Mouse (Mus musculus): ENCODE results near the gene Gopc.

GRCm38 (mm10) chr10:52331007-52331406, 50.9 kb downstream of the Gopc start:
- TF ChIP-seq USF1 (IDR thresholded peaks at IDR 0.05; ENCODE audit: low read depth), result no peak
- TF ChIP-seq SRF (IDR thresholded peaks at IDR 0.05; ENCODE audit: control insufficient read depth, insufficient read length, low read depth), result no peak
- no peak for TF ChIP-seq POLR2A (IDR thresholded peaks at IDR 0.05; ENCODE audit: insufficient read length, low read depth)
- TF ChIP-seq POLR2AphosphoS2 (IDR thresholded peaks at IDR 0.05; ENCODE audit: insufficient read length, low read depth), result no peak
- no peak for TF ChIP-seq E2F4 (IDR thresholded peaks at IDR 0.05; ENCODE audit: insufficient read depth)
- no peak for TF ChIP-seq MYOG (IDR thresholded peaks at IDR 0.05; ENCODE audit: control insufficient read depth in 1 of 3, insufficient read depth in 1 of 3, insufficient read length in 2 of 3, low read depth in 2 of 3)
- no peak for TF ChIP-seq TCF12 (IDR thresholded peaks at IDR 0.05; ENCODE audit: insufficient read depth, poor library complexity, severe bottlenecking)
- TF ChIP-seq REST (IDR thresholded peaks at IDR 0.05; ENCODE audit: insufficient read depth, insufficient read length), result no peak
- TF ChIP-seq MAX (IDR thresholded peaks at IDR 0.05; ENCODE audit: low read depth), result no peak
- TF ChIP-seq TCF3 (IDR thresholded peaks at IDR 0.05; ENCODE audit: insufficient read length, low read depth), result no peak
- no peak for TF ChIP-seq MYOD1 (IDR thresholded peaks at IDR 0.05; ENCODE audit: control insufficient read depth in 1 of 3, insufficient read length in 2 of 3, low read depth in 2 of 3)
- no peak for TF ChIP-seq CEBPB (IDR thresholded peaks at IDR 0.05; ENCODE audit: insufficient read depth, poor library complexity, severe bottlenecking)

Data from myocyte (in vitro differentiated cells).